Mouse (Mus musculus) heart, postnatal 36 days (tissue): ENCODE data around the gene Papln. TPM values are rescaled to one million over a fixed set of nuclear protein-coding genes. Genes with fewer than 3 reads are reported as not detected.
A peak's percentile ranks its signal among the peaks of the same experiment; 100 is the strongest.

Experiments used
- DNase-seq, 2 experiments: peaks; one replicate each; pipeline ENCODE4 v3.0.0; 2021 to 2022
- intact Hi-C: fragments of 180-260 bp; cut with DNase I; formaldehyde crosslinking; loops from one replicate; pipeline ENCODE4 v1.15.1; 2025
- total RNA-seq, 2 experiments: library from RNA; stranded (reverse); gene quantifications; 2 replicates each; pipeline ENCODE4 v1.2.3; 2021

The Papln gene
- 10 to 100 TPM; 10.2 to 11.4 TPM for total RNA-seq

DNA sequence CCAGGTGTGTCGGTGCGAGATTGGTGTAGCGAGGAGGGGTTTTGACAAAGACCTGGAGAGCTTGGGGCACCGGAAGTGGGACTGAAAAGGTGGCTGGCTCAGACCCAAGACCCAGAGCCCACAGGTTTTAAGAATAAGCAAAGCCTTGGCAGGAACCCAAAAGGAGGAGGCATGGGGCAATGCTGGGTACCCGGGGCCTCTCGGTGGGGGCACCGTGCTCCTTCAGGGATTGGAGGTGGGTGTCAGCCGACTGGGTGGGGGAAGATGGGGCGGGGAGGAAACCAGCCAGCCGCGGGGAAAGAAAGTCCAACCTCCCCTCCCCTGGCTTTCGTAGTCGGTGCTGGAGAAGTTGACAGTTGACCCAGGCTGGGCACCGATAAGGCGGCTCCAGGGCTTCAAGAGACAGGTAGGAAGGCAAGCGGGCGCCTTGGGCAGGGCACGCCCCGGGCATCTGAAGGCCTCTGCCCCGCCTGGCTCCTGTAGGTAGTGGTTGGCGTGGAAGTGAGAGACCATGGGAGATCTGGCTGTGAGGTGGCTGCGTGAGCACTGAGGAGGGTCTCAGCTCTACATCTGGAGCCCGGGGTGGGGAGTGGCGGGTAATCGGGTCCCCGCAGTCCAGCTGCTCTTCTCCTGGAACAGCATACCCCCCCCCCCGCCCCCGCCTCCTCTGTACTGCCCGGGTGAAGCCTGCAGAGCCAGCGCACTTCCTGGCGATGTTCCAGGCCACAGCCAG, at the start of gene Papln:
Gene Papln (plus strand): TSS at position 324 of the 733 bp plus-strand sequence.
- intact Hi-C loops = loop anchor here (2.0 kb wide), 1 partner anchor 33 kb away; no protein-coding TSS in a partner anchor
- DNase-seq = peak; percentile 33

DNA sequence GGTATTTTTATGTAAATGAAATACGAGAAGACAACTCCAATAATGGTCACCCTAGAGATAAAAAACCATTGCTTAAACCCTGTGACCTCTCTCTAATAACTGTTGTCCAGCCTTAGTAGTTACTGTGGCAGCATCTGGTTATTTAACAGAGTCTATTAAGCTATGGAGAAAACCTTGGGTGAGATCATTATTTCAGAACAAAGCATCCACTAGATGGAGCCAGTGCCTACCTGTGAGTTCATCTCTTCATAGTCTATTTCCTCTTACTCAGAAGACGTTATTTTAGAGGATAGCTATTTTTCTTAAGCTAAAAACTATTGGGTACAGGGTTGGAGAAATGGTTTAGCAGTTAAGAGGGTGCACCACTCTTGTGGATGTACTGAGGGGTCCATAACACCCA, 49.7 kb upstream of the Papln start:
- no peak for DNase-seq

DNA sequence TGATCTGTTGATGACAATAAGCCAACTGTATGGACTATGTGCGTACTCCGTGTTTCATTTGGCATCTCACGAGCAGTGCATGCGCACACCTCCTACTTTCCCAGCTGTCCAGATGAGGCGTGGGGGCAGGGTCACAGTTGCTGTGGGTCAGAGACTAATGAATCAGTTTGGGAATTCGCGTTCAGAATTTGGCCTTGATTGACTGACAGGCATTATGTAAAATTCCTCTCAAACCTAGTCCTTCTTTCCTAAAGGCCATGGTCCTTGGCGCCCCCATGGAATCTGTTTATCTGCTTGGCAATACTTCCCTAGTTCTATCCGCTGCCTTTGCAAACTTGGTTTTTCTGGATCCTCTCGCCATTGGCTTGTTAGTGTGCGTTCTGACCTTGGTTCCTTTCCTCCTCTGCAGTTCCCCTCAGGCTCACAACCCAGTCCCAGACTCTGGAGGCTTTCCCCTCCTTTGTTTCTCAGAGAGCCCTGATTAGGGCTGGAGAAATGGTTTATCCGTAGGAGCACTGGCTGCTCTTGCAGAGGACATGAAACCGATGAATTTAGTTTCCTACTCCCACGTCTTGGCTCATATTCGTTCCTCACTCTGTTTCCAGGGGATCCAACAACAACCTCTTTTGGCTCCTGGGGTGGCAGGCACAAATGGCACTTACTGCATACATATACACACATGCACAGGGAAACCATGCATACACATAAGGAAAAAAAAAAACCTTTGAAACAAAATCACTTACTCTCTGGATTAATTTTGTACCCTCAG, 46.8 kb upstream of the Papln start:
- DNase-seq = no peak
- intact Hi-C loops = loop anchor here (5.0 to 10.0 kb wide), 2 partner anchors 231 to 348 kb away; partner anchors contain the start of gene Acot5

More for the DNA sequence above, 49.7 kb upstream of the Papln start:
- intact Hi-C loops = loop anchor here (1.0 to 10.0 kb wide), 4 partner anchors 58 to 351 kb away; partner anchors contain the start of gene Acot5

DNA sequence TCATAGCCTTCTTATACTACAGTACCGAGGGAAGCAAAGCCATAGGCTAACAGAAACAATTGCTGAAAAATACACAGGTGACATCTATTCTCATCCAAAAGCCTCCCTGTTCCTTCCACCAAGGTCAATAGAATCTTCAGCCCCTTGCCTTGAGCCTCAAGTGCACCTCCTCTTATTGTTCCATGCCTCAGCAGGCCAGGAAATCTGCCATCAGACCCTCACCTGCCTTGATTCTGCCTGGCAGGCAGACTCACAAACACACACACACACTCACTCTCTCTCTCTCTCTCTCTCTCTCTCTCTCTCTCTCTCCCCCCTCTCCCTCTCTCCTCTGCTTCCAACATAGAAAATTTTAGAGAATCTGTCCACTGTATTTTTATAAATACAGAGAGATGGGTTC, 44.0 kb upstream of the Papln start:
- intact Hi-C loops = loop anchor here (5.0 to 10.0 kb wide), 2 partner anchors 228 to 345 kb away; partner anchors contain the start of gene Acot5
- no peak for DNase-seq

DNA sequence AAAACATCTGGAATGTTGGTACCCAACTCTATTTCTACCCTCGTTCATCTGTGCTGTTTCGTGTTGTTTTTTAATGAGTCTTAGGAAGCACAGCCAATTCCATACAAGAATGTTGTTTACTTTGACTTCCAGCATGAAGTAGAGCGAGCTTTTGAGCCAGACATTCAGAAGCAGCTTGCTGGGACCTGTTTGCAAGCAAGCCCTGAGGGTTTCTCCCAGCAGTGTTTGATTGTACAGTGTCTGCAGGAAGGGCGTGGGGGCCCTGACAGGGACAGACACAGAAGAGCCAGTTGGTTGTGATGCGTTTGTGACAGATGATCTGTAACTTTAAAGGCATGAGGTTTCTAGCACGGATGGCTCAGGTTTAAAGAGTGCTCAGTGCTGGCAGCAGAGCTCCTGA, 42.2 kb upstream of the Papln start:
- intact Hi-C loops = no loop called here
- DNase-seq = no peak

DNA sequence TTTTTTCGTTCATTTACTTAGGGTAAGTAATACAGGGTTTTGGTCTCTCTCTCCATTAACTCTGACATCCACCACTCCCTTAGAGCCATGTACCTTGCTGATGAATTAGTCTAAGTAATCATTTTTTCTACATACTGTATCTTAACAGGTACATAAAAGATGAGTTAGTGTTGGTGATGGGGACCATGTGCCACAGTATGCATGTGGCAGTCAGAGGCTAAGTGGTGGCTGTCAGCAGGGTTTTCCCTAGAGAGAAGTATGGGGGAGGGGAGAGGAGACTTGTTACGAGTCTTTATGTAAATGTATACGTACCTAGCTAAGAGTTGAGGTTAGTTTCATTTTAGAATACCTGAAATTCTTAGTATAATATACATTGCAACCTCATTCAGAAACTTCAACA, 40.4 kb upstream of the Papln start:
- DNase-seq = no peak
- intact Hi-C loops = no loop called here

DNA sequence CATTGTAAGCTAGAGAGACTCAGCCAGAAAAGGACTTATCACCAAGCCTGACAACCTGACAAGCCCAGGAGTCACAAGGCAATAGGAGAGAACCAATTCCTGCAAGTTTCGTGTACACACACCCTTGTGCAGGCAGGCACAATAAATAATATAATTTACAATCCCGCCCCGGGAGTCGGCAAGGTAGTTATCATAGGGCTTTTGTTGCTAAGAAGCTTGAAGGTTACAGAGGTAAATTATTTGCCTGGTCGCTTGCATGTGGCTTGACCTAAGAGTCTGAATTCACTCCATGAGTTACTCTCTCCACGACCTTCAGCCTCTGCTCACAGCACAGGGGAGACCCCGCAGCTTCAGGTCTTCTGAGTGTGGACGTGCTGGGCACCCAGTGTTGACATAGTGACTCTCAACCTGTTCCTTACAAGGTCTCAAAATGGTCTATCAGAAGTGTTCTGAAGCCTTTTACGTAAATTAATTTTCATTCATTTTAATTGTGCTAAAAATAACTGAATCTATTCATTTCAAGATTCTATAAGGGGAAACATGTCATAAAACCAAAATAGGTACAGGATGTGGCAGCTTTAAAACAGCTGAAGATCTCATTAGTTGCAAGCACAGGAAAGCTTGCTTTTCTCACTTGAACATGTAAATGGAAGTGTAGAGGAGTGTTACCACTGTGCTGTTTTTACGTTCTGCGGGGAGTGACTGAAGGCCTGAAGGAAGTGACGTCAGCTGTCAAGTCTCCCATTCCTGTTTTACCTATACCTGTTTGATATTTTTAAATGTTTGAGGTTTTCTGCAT, 36.7 kb upstream of the Papln start:
- no peak for DNase-seq
- intact Hi-C loops = no loop called here

DNA sequence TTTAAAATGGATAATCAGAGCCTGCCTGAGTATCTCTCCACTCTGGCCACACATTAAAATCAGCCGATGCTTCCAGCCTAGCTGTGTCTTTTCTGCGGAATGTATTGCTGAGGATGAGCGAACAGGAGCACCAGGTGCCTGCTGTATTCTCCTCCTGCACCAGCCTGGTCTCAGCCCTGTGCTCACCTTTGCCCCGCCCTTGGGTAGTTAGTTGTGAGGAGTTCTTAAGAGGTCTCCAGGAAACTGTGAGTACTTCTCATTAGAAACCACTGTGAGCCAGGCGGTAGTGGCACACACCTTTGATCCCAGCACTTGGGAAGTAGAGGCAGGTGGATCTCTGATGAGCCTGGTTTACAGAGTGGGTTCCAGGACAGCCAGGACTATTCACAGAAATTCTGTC, 31.2 kb upstream of the Papln start:
- DNase-seq = no peak
- intact Hi-C loops = no loop called here

DNA sequence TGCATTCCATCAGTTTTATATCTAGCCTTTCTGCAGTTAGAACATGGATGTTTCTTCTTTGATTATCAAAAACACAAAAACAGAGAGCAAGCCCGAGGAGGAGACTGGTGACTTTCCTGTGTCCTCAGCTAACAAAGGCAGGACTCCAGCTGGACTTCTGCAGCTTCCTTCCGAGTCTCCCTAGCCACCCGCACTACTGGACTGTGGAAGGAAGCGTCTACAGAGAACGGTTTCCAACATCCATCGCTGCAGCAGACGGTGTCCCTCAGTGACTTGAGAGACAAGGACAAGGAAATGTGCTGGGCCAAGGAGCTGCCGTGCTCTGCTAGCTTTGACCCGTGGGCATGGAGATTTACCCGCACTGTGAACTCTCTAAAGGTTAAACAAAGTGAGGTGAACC, 29.4 kb upstream of the Papln start:
- intact Hi-C loops = no loop called here
- DNase-seq = no peak

DNA sequence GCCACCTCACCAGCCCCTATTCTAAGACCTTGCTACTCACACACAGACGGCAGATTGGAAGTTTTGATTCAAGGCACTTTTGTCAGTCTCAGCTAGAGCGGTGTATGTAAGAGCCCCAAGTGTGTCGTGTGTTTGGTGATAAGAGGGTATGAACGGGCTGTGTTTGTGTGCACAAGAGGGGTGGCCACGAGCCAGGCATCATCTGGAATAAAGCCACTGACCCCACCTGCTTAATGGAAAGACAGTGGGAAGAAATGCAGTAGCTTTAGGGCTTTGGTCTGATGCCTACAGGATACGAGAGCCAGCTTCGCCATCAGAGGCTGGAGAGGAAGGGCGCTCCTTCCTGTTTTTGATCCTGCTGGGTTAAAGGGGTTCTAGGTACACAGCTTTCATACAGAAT, 27.2 kb upstream of the Papln start:
- DNase-seq = no peak
- intact Hi-C loops = no loop called here

DNA sequence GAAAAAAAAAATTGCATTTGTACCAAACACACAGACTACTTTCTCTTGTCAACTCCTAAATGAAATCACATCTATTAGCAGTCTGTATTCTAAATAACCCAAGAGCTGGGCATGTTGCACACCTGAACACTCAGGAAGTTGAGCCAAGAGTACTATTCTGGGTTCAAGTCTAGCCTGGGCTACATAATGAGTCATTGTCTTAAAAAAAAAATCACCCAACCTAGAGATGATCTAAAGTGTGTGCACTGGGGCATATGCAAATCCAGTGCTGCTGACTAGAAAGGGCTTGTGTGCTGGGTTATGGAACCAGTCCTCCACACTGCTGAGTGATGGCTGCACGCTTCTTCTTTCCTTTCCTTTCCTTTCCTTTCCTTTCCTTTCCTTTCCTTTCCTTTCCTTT, 24.8 kb upstream of the Papln start:
- intact Hi-C loops = no loop called here
- no peak for DNase-seq

DNA sequence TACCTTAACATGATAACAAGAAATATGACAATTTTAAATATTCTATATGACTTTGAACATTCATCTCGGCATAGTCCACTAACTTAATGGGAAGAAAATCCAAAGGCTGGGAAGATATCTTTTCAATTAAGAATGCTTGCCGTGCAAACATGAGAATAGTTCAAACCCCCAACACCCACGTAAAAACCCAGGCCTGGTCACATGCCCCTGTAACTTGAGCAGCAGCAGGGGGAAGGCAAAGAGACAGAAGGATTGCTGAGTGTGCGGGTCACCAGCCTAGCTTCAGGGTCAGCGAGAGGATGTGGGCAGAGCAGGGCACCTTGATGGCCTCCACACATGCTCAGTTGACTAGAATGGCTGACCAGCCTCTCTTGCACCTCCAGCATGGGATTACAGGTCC, 21.7 kb upstream of the Papln start:
- no peak for DNase-seq
- intact Hi-C loops = no loop called here

DNA sequence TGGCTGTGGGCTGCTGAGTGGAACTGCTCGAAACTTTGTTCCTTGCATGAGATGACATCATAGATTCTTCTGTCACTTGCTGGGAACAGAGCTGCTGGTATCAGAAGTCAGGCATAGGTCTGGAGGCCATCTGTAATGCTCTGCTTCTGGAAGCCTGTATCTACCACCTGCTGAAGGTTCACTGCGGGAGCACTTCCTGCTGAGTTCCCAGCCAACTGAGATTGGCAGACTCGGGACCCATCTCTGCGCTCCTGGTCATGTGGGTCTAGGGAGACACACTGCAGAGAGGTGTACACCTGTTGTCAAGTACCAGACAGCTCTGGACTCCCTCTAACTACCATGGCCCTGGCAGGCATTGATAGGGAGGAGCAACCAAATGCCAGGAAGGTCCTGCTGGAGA, 20.6 kb upstream of the Papln start:
- intact Hi-C loops = no loop called here
- DNase-seq = no peak

DNA sequence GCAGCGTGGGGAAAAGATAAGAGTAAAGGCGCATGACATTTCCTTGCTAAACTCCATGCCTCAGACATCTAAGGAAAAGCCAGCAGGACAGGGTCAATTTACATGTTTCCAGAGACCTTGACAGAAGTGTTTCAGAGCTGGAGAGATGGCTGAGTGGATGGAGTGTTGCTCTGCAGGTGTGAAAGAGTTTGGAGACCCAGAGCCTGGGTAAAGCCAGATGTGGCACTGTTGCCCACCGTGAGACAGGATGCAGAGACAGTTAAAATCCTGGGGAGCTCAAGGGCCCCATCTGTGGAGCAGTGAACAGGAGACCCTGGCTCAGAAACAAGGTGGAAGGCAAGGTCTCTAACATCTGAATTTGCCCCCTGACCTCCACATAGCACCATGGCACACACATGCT, 19.7 kb upstream of the Papln start:
- no peak for DNase-seq
- intact Hi-C loops = no loop called here

DNA sequence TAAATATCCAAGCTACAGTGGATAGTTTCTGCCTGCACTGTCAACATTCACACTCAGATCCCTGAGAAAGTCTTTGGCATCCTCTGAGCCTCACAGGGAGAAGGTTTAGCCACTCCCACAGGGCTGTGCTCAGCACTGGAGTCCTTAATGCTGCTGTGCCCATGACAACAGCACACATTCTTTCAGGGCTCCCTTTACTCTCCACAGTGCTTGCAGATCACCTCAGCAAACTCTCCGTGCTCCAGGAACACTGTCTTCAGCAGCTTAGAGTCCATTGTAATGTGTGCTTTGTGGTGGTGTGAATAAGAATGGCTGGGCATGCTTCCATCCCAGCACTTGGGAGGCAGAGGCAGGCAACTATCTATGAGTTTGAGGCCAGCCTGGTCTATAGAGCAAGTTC, 14.2 kb upstream of the Papln start:
- no peak for DNase-seq
- intact Hi-C loops = no loop called here

DNA sequence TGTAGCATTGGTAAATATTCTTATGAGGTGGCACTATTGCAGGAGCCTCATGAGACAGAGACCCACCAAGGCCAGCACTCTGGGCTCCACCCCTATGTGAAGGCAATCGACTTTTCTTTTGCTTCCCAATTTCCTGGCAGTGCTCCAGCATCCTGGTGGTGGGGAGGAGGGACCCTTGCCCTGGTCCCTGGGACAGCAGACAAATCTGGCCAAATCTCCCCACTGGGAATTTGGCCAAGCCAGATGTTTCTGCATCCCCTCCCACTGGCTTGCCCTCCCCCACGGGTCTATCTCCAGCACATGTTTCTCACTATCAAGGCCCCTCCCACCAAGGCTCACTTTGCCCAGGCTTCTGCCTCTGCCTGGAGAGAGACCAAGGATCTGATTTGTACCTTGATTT, 10.9 kb upstream of the Papln start:
- intact Hi-C loops = no loop called here
- peak; percentile 22 to 32 for DNase-seq

DNA sequence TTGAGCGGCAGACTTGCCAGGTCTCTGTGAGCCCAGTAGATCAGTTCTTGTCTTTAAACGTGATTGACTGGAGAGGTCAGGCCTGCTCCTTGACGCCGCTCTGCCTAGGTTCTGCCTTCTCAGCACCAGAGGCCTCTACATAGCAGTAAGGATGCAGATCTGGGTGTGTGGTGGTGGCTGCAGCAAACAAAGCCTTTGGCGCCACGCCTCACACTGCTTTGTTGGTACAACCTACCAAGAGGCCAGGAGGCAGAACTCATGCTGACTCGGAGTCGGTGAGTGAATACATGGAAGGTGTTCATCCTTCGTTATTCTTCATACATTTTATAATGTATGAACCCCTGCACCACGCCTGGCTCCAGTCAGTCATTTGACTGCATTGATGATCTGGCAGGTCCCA, 4.7 kb upstream of the Papln start:
- DNase-seq = no peak
- intact Hi-C loops = no loop called here

DNA sequence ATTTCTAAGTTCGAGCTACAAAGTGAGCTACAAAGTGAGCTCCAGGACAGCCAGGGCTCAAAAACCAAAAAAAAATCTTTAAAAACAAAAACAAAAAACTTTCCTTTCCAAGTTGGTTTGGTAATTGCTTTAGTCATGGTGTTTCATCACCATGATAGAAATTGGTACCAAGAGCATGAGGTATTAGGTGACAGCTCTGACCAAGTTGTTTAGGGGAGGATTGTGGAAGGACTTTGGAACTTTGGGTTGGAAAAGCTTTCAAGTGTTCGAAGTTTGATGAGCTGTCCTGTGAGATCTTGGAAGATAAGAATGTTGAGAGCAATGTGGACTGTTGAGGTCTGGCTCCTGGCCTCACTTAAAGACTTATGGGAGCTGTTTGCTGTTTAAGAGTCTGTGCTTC, 3.2 kb upstream of the Papln start:
- intact Hi-C loops = no loop called here
- no peak for DNase-seq

DNA sequence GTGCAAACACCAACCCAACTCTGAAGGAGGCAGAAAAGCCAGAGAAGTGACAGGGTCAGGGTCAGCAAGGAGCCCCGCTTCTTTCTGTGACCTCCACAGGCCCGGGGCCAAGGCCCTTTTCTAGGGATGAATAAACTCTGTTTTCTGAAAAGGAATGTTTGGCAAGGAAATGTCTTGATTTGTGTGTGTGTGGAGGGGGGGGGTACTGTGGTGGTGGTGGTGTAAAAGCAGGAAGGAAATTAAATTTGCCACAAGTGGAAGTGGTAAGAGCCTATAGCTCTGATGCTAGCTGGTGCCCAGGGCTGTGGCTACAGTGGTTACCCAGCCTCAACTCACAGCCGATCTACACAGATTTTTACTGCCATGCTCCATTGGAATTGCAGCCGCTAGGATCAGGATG, 728 bp upstream of the Papln start:
- intact Hi-C loops = no loop called here

DNA sequence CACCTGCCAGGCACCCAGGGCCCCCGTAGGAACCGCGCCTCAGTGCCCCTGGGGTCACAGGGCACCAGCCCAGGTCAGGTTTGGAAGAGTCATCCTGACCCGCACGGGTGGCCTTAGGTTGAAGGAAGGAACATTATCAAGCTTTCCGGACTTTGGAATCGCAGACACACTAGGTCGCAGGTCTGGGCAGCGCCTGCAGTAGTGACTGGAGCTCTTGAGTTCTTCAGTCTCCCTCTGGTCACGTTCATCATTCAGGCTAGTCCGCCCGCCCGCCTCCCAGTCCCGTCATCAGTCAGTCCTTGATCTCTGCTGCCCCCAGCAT, 571 bp downstream of the Papln start:
- DNase-seq = peak; percentile 37 to 42
- intact Hi-C loops = loop anchor here (2.0 kb wide), 1 partner anchor 33 kb away; no protein-coding TSS in a partner anchor

More for the DNA sequence above, 728 bp upstream of the Papln start:
- no peak for DNase-seq

DNA sequence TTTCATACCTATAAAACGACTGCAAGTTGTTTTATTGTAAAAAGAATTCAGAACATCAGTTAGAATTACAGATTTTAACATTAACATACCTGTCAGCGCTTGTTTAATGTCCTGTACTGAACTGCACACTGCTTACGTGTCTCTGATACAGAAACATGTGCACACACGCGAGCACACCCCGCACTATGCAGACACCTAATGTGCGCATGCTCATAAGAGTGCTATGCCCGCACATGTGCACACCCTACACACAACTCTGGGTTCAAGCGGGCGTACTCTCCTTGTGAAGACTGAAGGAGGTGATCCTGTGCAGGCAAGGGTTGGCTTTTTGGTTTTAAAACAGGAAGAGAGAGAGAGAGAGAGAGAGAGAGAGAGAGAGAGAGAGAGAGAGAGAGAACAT, 1.1 kb downstream of the Papln start:
- intact Hi-C loops = loop anchor here (2.0 kb wide), 1 partner anchor 34 kb away; no protein-coding TSS in a partner anchor
- DNase-seq = no peak
